Mouse (Mus musculus): Measurements from ENCODE around the gene Fmo1. TPM values are rescaled to one million over a fixed set of nuclear protein-coding genes. Genes with fewer than 3 reads are reported as not detected.

Gene Fmo1
- 100 to 1,000 TPM in 2 of 4 experiments, 10 to 100 TPM in 2; 36.8 to 391 (median 229) TPM for total RNA-seq (2022)

GRCm38 (mm10) chr1:162866280-162866681 lies at the start of gene Fmo1:
TSS of gene Fmo1 (minus strand) at chr1:162866610.
- no peak for DNase-seq

GRCm38 (mm10) chr1:162914932-162915556 lies 48.6 kb upstream of the Fmo1 start:
- no peak for DNase-seq

GRCm38 (mm10) chr1:162912085-162912484 lies 45.7 kb upstream of the Fmo1 start:
- DNase-seq, result no peak

- no peak for DNase-seq
These were observed 35.5 kb upstream of the Fmo1 start for GRCm38 (mm10) chr1:162901879-162902278.

GRCm38 (mm10) chr1:162897838-162898811 lies 31.7 kb upstream of the Fmo1 start, which contains the start of gene Fmo2:
TSS of gene Fmo2 (minus strand) at chr1:162898726.
- DNase-seq, result no peak

- DNase-seq, result peak; percentile 30
These were observed 29.5 kb upstream of the Fmo1 start for GRCm38 (mm10) chr1:162895900-162896299.

GRCm38 (mm10) chr1:162893014-162893413 lies 26.6 kb upstream of the Fmo1 start:
- no peak for DNase-seq

- no peak for DNase-seq
These were observed 25.6 kb upstream of the Fmo1 start for GRCm38 (mm10) chr1:162891980-162892451.

GRCm38 (mm10) chr1:162888646-162889045 lies 22.2 kb upstream of the Fmo1 start:
- DNase-seq, result no peak

GRCm38 (mm10) chr1:162887644-162888043 lies 21.2 kb upstream of the Fmo1 start:
- DNase-seq, result no peak

- DNase-seq, result no peak
These were observed 19.9 kb upstream of the Fmo1 start for GRCm38 (mm10) chr1:162886138-162886816.

GRCm38 (mm10) chr1:162882681-162883080 lies 16.3 kb upstream of the Fmo1 start:
- no peak for DNase-seq

- DNase-seq, result peak; percentile 36
These were observed 13.4 kb upstream of the Fmo1 start for GRCm38 (mm10) chr1:162879595-162880369.

GRCm38 (mm10) chr1:162875091-162875490 lies 8.7 kb upstream of the Fmo1 start:
- DNase-seq, result no peak

GRCm38 (mm10) chr1:162871701-162872311 lies 5.4 kb upstream of the Fmo1 start:
- DNase-seq, result no peak

GRCm38 (mm10) chr1:162870978-162871377 lies 4.6 kb upstream of the Fmo1 start:
- no peak for DNase-seq

- DNase-seq, result no peak
These were observed 986 bp upstream of the Fmo1 start for GRCm38 (mm10) chr1:162867396-162867795.

GRCm38 (mm10) chr1:162865493-162865830 lies 948 bp downstream of the Fmo1 start:
- no peak for DNase-seq

- peak; percentile 28 for DNase-seq
These were observed 1.5 kb downstream of the Fmo1 start for GRCm38 (mm10) chr1:162864816-162865492.

- no peak for DNase-seq
These were observed 2.1 kb downstream of the Fmo1 start for GRCm38 (mm10) chr1:162864279-162864678.

- DNase-seq, result peak; percentile 35
These were observed 2.8 kb downstream of the Fmo1 start for GRCm38 (mm10) chr1:162863579-162863978.
